Mouse (Mus musculus) olfactory bulb, adult 2 months (tissue): Measurements from ENCODE around the gene Kcnip4. TPM values are rescaled to one million over a fixed set of nuclear protein-coding genes. Genes with fewer than 3 reads are reported as not detected.

Source experiments
- H3K27ac ChIP-seq: fragments of 200-500 bp; 2 replicates; pipeline ENCODE4 v1.5.1; 2012; ENCODE audit warnings: low read depth, low read length; ENCODE audit not compliant: insufficient read depth
- H3K4me1 ChIP-seq: fragments of 200-500 bp; 2 replicates; pipeline ENCODE4 v1.6.1; 2012; ENCODE audit warnings: low read length; ENCODE audit not compliant: control insufficient read depth, insufficient read depth
- H3K4me3 ChIP-seq: fragments of 200-500 bp; 2 replicates; pipeline ENCODE4 v1.5.1; 2012; ENCODE audit warnings: mild to moderate bottlenecking, low read depth, low read length, moderate library complexity; ENCODE audit not compliant: insufficient read depth
- CTCF ChIP-seq: fragments of 200-500 bp; IDR thresholded peaks from 2 replicates; pipeline ENCODE4 v1.5.1; 2012; ENCODE audit warnings: low read depth, mild to moderate bottlenecking, low read length, moderate library complexity; ENCODE audit not compliant: insufficient read depth
- POLR2A ChIP-seq: fragments of 200-500 bp; IDR thresholded peaks from 2 replicates; pipeline ENCODE4 v1.6.1; 2012; ENCODE audit warnings: mild to moderate bottlenecking, low read depth, low read length, moderate library complexity; ENCODE audit not compliant: insufficient read depth
- WGBS: fragments of 180-500 bp; shearing (Covaris S2); methylation state at CpG from one replicate; pipeline ENCODE4 v1.1.7; 2018; 5-methylcytosine and 5-hydroxymethylcytosine counted together
- polyA plus RNA-seq: library from polyadenylated mRNA; stranded (reverse); fragments of >200 nt; gene quantifications from 2 replicates; pipeline ENCODE4 v1.2.4, GENCODE M21; 2012; ENCODE audit warnings: low replicate concordance; ENCODE audit not compliant: missing spikeins, insufficient read depth, insufficient read length

The Kcnip4 gene
- polyA plus RNA-seq, 1 experiment, result not detected

DNA sequence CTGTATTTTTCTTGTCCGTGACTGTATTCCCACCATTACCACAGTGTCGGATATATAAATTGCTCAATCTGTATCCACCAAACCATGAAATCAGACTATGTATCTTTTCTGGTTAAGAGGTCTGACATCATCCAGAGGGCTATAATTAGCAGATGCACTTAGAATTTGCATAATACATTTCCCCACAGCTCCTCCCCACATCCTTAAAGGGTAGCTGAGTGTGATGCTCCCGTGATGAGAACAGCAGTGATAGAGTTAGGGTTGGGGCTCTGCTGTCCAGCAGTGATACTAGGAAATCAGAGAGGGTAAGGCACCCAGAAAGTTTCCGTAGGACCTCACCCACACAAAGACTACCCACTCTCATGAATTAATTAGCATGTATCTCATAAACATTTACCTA lies 1006.7 kb downstream of the Kcnip4 start:
- Histone ChIP-seq H3K4me1 (no peaks in the 10 kb centered on the region), H3K4me3 (no peak overlapping the region), H3K27ac (no peak overlapping the region)
- 55% methylated on average over 4 of the region's 4 CpGs for WGBS
- TF ChIP-seq CTCF (no peak), POLR2A (no peak)

DNA sequence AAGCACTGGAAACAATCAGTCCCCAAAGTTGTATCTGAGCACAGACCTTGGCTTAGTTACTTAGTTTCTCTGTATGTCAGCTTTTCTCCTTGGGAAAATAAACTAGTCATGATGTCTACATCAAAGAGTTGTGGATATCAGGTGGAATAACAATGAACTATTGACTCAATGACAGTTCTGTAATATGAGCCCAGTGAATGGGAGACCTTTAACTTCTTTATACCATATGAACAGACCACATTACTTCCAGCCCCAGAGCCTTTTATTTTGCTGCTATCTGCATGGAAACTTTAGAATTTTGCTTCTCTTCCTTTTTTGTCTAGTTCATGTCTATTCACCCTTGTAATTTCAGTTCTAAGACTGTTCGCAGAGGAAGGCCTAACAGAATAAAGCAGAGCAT lies 1011.4 kb downstream of the Kcnip4 start:
- peaks cover 3% of the 10 kb centered on the region; the same call in 1 of the 2 replicates for H3K4me1 ChIP-seq
- TF ChIP-seq POLR2A (no peak), CTCF (no peak)
- 84% methylated on average over 1 of the region's 1 CpGs for WGBS
- H3K4me3 ChIP-seq, result no peak overlapping the region
- no peak overlapping the region for H3K27ac ChIP-seq

DNA sequence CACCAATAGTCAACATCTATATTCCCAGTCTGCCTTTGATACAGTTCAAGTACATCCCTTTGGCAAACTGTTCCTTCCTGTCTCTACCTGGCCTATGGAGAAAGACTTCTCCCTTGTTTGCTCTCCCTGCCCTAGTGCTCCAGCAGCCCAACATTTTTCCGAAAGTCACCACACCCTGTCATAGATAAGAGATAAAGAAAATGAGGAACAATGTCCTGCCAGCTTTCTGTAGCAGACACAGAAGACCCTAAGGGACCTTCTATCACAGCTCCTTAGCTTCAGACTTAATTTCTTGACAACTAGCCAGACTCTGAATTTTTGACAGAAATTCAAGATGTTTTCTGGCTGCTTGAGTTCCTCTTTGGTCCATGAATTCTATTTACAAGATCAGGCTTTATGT lies 1013.4 kb downstream of the Kcnip4 start:
- H3K27ac ChIP-seq, result no peak overlapping the region
- H3K4me1 ChIP-seq, result peaks cover 3% of the 10 kb centered on the region; the same call in 1 of the 2 replicates
- 92% methylated on average over 1 of the region's 1 CpGs for WGBS
- TF ChIP-seq POLR2A (no peak), CTCF (no peak)
- no peak overlapping the region for H3K4me3 ChIP-seq

DNA sequence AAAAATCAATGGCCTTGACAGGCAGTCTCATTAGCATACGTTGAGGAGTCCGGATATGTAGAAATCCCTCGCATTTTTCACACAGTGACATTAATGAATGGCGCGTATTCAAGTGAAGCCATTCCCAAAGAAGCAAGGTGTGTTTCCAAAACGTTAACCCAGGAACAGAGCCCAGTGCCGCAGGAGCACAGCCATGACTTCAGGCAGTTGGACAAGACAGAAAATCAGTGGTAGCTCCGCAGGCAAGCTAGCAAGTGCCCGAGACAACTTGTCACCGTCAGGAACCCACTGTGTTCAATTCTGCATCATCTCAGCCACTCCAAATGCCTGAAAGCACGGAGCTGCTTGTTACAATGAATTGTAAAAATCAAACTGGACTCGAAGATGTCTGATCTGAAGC lies 1014.5 kb downstream of the Kcnip4 start:
- WGBS, result 85% methylated on average over 12 of the region's 12 CpGs
- no peak for TF ChIP-seq POLR2A
- TF ChIP-seq CTCF, result no peak
- H3K27ac ChIP-seq, result no peak overlapping the region

DNA sequence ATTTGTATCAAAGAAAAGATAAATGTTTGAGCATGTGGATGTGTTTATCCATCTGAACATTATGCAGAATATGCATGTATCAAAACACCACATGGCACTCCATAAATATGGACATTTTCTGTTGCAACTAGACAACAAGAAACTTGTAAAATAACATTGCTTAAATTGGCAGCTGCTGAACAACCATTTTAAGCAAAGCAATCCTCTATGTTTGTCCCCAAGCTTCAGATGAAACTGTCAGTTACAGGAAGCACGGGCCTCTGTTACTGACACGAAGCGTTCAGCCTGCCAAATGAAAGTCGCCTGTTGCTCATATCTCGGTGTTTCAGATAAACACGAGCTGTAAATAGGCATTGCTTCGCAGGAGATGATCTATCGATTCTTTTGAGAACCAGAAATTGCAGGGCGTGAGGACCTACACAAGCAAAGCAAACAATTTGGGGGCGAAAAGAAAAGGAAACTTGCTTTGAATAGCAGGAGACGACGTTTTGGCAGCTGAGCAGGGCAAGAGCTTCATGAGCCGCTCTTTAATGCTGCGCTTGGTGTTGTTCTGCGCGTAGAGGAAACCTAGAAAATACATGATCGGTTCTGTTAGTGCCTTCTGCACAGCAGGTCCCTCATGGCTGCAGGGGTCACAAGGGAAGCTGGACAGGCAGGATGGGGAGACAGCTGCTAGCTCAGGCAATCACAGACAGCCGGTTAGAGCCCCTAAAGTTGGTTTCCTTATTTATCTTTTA lies 1015.3 kb downstream of the Kcnip4 start:
- Histone ChIP-seq H3K4me3 (peak overlapping the region; percentile 1; the same call in 1 of the 2 replicates), H3K4me1 (peaks cover 3% of the 10 kb centered on the region; the same call in 1 of the 2 replicates), H3K27ac (no peak overlapping the region)
- 42% methylated on average over 18 of the region's 18 CpGs for WGBS
- TF ChIP-seq CTCF (no peak), POLR2A (no peak)

More for the DNA sequence above, 1014.5 kb downstream of the Kcnip4 start:
- Histone ChIP-seq H3K4me1 (peaks cover 3% of the 10 kb centered on the region; the same call in 1 of the 2 replicates), H3K4me3 (no peak overlapping the region)

DNA sequence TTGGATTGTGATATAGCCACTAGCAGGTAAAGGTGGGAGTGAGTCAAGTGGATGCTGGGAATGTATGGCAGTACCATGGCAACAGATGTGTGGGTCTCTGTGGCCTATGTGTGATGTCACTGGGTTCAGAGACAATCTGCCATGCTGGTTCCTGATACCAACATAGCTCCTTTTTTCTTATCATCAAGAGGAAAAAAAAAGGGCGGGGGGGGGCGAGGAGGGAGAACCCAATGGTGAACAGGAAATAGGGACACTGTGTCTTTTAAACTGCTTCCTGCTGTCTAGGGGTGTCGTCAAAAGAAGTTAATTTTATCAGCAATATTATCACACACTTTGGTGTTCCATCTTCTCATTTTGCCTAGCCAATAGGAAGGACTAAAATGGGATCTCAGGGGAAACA lies 1021.6 kb downstream of the Kcnip4 start:
- WGBS, result 89% methylated on average over 3 of the region's 3 CpGs
- Histone ChIP-seq H3K4me1 (no peaks in the 10 kb centered on the region), H3K27ac (no peak overlapping the region), H3K4me3 (no peak overlapping the region)
- no peak for TF ChIP-seq POLR2A
- no peak for TF ChIP-seq CTCF

DNA sequence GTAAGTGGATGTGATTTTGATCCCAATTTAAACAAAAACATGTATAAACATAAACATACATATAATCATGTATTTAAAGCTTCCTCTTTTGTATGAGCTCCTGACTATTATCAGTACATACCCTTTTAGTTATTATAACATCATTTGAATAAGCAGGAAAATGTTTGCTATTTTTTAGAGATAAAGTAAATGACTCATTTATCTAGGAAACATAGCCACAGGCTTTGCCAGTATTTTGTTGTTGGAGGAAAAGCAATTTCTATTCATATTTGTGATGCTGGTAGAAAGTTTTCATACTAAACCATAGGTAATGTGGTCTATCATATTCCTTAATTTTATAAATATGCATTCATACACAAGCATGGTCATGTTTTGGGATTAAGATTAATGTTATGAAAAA lies 1022.3 kb downstream of the Kcnip4 start:
- no peak for TF ChIP-seq POLR2A
- no peak for TF ChIP-seq CTCF
- Histone ChIP-seq H3K4me1 (no peaks in the 10 kb centered on the region), H3K27ac (no peak overlapping the region), H3K4me3 (no peak overlapping the region)

DNA sequence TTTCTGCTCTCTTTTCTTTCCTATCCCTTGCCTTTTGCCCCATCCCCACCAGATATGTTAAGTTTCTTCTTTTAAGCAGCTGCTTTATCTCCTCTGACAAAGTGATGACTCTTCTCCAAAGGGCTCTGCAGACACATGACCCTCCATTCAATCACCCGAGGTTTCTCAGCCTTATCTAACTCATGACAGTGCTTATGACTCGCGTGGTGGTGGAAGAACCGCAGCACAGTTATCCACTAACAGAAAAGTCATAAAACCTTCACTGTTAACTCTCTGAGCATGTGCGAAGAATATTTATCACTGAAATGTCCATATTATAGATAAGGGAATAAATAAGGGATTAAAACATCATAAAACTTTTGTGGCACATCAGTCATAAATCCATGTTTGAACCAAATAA lies 1024.5 kb downstream of the Kcnip4 start:
- no peak overlapping the region for H3K27ac ChIP-seq
- TF ChIP-seq CTCF (no peak), POLR2A (no peak)
- no peak overlapping the region for H3K4me3 ChIP-seq
- no peaks in the 10 kb centered on the region for H3K4me1 ChIP-seq
- 88% methylated on average over 5 of the region's 5 CpGs for WGBS

DNA sequence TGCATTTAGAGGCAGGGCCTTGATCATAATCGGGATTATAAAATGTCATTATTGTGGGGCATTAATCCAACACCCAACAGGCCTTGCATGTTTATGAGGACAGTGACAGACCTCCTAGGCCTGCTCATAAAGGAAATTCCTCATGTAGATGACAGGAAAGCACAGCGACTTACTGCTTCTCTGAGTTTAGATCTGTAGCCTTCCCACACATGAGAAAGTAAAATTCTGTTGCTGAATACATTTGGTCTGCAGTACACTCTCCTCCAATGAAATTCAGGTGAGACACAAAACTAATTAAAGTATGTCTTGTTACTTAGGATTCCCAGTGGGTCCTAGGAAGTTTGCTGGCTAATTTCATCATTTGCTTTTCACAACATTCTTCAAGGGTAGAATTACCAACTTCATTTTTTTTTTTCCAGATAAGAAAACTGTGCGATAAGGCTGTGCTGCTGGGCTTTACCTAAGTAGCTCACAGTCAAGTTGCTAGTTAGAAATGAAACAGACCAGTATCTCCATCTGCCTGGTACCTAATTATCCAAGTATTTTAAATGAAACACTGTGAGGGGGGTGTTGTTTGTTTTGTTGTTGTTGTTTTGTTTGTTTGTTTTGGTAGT lies 1033.7 kb downstream of the Kcnip4 start:
- Histone ChIP-seq H3K4me1 (no peaks in the 10 kb centered on the region), H3K4me3 (no peak overlapping the region), H3K27ac (no peak overlapping the region)
- 90% methylated on average over 3 of the region's 3 CpGs for WGBS
- TF ChIP-seq POLR2A, result no peak
- TF ChIP-seq CTCF, result no peak
